Mouse (Mus musculus) heart, embryonic 10.5 days (tissue): ENCODE results near the gene Setd4. TPM values are rescaled to one million over a fixed set of nuclear protein-coding genes. Genes with fewer than 3 reads are reported as not detected.

Source experiments
- DNase-seq: peaks from one replicate; pipeline ENCODE4 v3.0.0-alpha.2; 2017; ENCODE audit warnings: low spot score
- H3K27ac ChIP-seq: fragments of 300-500 bp; sonication (generic); 2 replicates; pipeline ENCODE4 v1.5.1; 2016; ENCODE audit warnings: mild to moderate bottlenecking
- H3K27me3 ChIP-seq: fragments of 300-500 bp; sonication (generic); 2 replicates; pipeline ENCODE4 v1.6.1; 2016; ENCODE audit warnings: mild to moderate bottlenecking; ENCODE audit not compliant: poor library complexity, insufficient read depth, severe bottlenecking
- H3K36me3 ChIP-seq: fragments of 300-500 bp; sonication (generic); 2 replicates; pipeline ENCODE4 v1.6.1; 2016; ENCODE audit warnings: mild to moderate bottlenecking, moderate library complexity
- H3K4me1 ChIP-seq: fragments of 300-500 bp; sonication (generic); 2 replicates; pipeline ENCODE4 v1.6.1; 2016; ENCODE audit warnings: mild to moderate bottlenecking
- H3K4me3 ChIP-seq: fragments of 300-500 bp; sonication (generic); 2 replicates; pipeline ENCODE4 v1.5.1; 2016; ENCODE audit warnings: mild to moderate bottlenecking, moderate library complexity
- H3K9me3 ChIP-seq: fragments of 300-500 bp; sonication (generic); 2 replicates; pipeline ENCODE4 v1.6.1; 2016; ENCODE audit warnings: mild to moderate bottlenecking, moderate library complexity
- WGBS: fragments of 180-500 bp; shearing (Covaris S2); methylation state at CpG from one replicate; pipeline ENCODE4 v1.1.7; 2016; 5-methylcytosine and 5-hydroxymethylcytosine counted together
- polyA plus RNA-seq: library from polyadenylated mRNA; unstranded; fragments of >200 nt; fragmentation: Nextera tagmentation; extraction: Ambion mirVana; gene quantifications from 2 replicates; pipeline ENCODE4 v1.2.1, GENCODE M21; 2016

Gene Setd4
- polyA plus RNA-seq, 1 experiment from 2014 or later: 12.1 TPM

GRCm38 (mm10) chr16:93552686-93553513 lies 51.0 kb downstream of the Setd4 start:
- WGBS: 85% methylated on average over 12 of the region's 12 CpGs
- no peak overlapping the region for H3K27ac ChIP-seq
- peaks cover 4% of the 10 kb centered on the region; the same call in 1 of the 2 replicates for H3K27me3 ChIP-seq
- H3K4me3 ChIP-seq: no peak overlapping the region
- peaks cover 14% of the 10 kb centered on the region for H3K4me1 ChIP-seq
- H3K36me3 ChIP-seq: no peaks in the 10 kb centered on the region
- no peak for DNase-seq
- no peaks in the 10 kb centered on the region for H3K9me3 ChIP-seq

- no peaks in the 10 kb centered on the region for H3K36me3 ChIP-seq
- H3K9me3 ChIP-seq: no peaks in the 10 kb centered on the region
- peaks cover 14% of the 10 kb centered on the region for H3K4me1 ChIP-seq
- H3K27ac ChIP-seq: no peak overlapping the region
- H3K4me3 ChIP-seq: no peak overlapping the region
- WGBS: 35% methylated on average over 10 of the region's 10 CpGs
- no peak for DNase-seq
- H3K27me3 ChIP-seq: peaks cover 4% of the 10 kb centered on the region; the same call in 1 of the 2 replicates
These were observed 54.6 kb downstream of the Setd4 start for GRCm38 (mm10) chr16:93549287-93549686.

GRCm38 (mm10) chr16:93548045-93548444 lies 55.8 kb downstream of the Setd4 start:
- Histone ChIP-seq H3K36me3 (no peaks in the 10 kb centered on the region), H3K27ac (no peak overlapping the region), H3K4me1 (peaks cover 14% of the 10 kb centered on the region), H3K9me3 (no peaks in the 10 kb centered on the region), H3K27me3 (peaks cover 8% of the 10 kb centered on the region; the same call in 1 of the 2 replicates), H3K4me3 (no peak overlapping the region)
- 70% methylated on average over 2 of the region's 2 CpGs for WGBS
- DNase-seq: no peak

- H3K36me3 ChIP-seq: no peaks in the 10 kb centered on the region
- H3K4me1 ChIP-seq: peaks cover 14% of the 10 kb centered on the region
- no peak for DNase-seq
- H3K9me3 ChIP-seq: no peaks in the 10 kb centered on the region
- 56% methylated on average over 3 of the region's 3 CpGs for WGBS
- no peak overlapping the region for H3K27ac ChIP-seq
- H3K27me3 ChIP-seq: peaks cover 13% of the 10 kb centered on the region; the same call in 1 of the 2 replicates
- H3K4me3 ChIP-seq: no peak overlapping the region
These were observed 56.7 kb downstream of the Setd4 start for GRCm38 (mm10) chr16:93547122-93547521.

- peaks cover 13% of the 10 kb centered on the region; the same call in 1 of the 2 replicates for H3K27me3 ChIP-seq
- DNase-seq: no peak
- WGBS: 77% methylated on average over 12 of the region's 12 CpGs
- H3K9me3 ChIP-seq: no peaks in the 10 kb centered on the region
- H3K4me3 ChIP-seq: no peak overlapping the region
- H3K4me1 ChIP-seq: peaks cover 14% of the 10 kb centered on the region
- no peaks in the 10 kb centered on the region for H3K36me3 ChIP-seq
- H3K27ac ChIP-seq: no peak overlapping the region
These were observed 57.4 kb downstream of the Setd4 start for GRCm38 (mm10) chr16:93546354-93546965.

GRCm38 (mm10) chr16:93544931-93545330 lies 58.9 kb downstream of the Setd4 start:
- Histone ChIP-seq H3K27ac (no peak overlapping the region), H3K4me1 (peaks cover 14% of the 10 kb centered on the region), H3K36me3 (no peaks in the 10 kb centered on the region), H3K27me3 (peaks cover 13% of the 10 kb centered on the region; the same call in 1 of the 2 replicates), H3K9me3 (no peaks in the 10 kb centered on the region), H3K4me3 (no peak overlapping the region)
- WGBS: 80% methylated on average over 4 of the region's 4 CpGs
- no peak for DNase-seq

GRCm38 (mm10) chr16:93543704-93544103 lies 60.2 kb downstream of the Setd4 start:
- Histone ChIP-seq H3K4me1 (0 out of 2 replicates have a peak, but pooled peaks cover 4% of the 10 kb centered on the region), H3K36me3 (no peaks in the 10 kb centered on the region), H3K27ac (no peak overlapping the region), H3K27me3 (peaks cover 13% of the 10 kb centered on the region; the same call in 1 of the 2 replicates), H3K9me3 (no peaks in the 10 kb centered on the region), H3K4me3 (no peak overlapping the region)
- 5% methylated on average over 8 of the region's 8 CpGs for WGBS
- no peak for DNase-seq

GRCm38 (mm10) chr16:93539891-93540290 lies 64.0 kb downstream of the Setd4 start:
- no peak for DNase-seq
- 0 out of 2 replicates have a peak, but pooled peaks cover 7% of the 10 kb centered on the region for H3K4me1 ChIP-seq
- peaks cover 11% of the 10 kb centered on the region; the same call in 1 of the 2 replicates for H3K27me3 ChIP-seq
- 38% methylated on average over 3 of the region's 3 CpGs for WGBS
- H3K4me3 ChIP-seq: no peak overlapping the region
- no peaks in the 10 kb centered on the region for H3K36me3 ChIP-seq
- no peaks in the 10 kb centered on the region for H3K9me3 ChIP-seq
- no peak overlapping the region for H3K27ac ChIP-seq

- Histone ChIP-seq H3K27me3 (no peaks in the 10 kb centered on the region; the same call in none of the 2 replicates), H3K9me3 (no peaks in the 10 kb centered on the region), H3K4me3 (no peak overlapping the region), H3K27ac (no peak overlapping the region), H3K4me1 (0 out of 2 replicates have a peak, but pooled peaks cover 7% of the 10 kb centered on the region), H3K36me3 (no peaks in the 10 kb centered on the region)
- no peak for DNase-seq
- WGBS: 86% methylated on average over 6 of the region's 6 CpGs
These were observed 68.6 kb downstream of the Setd4 start for GRCm38 (mm10) chr16:93535151-93535853.

Other genes with a start within 250 kb of the Setd4 start
- 51.5 and 71.7 TPM in 2 replicates for gene Cbr1, start 1.8 kb upstream of the Setd4 start, polyA plus RNA-seq
- not detected in 2 replicates for gene Gm5678, start 24.0 kb upstream of the Setd4 start, polyA plus RNA-seq
- 0.20 and 0.23 TPM in 2 replicates for gene Cbr3, start 79.2 kb upstream of the Setd4 start, polyA plus RNA-seq
- 6.3 and 7.4 TPM in 2 replicates for gene Dop1b, start 107.8 kb upstream of the Setd4 start, polyA plus RNA-seq
- gene Morc3, start 228.1 kb upstream of the Setd4 start, polyA plus RNA-seq: 24.7 and 28.1 TPM in 2 replicates